Mouse (Mus musculus): ENCODE results near the gene Cracr2a.

Cracr2a gene

DNA sequence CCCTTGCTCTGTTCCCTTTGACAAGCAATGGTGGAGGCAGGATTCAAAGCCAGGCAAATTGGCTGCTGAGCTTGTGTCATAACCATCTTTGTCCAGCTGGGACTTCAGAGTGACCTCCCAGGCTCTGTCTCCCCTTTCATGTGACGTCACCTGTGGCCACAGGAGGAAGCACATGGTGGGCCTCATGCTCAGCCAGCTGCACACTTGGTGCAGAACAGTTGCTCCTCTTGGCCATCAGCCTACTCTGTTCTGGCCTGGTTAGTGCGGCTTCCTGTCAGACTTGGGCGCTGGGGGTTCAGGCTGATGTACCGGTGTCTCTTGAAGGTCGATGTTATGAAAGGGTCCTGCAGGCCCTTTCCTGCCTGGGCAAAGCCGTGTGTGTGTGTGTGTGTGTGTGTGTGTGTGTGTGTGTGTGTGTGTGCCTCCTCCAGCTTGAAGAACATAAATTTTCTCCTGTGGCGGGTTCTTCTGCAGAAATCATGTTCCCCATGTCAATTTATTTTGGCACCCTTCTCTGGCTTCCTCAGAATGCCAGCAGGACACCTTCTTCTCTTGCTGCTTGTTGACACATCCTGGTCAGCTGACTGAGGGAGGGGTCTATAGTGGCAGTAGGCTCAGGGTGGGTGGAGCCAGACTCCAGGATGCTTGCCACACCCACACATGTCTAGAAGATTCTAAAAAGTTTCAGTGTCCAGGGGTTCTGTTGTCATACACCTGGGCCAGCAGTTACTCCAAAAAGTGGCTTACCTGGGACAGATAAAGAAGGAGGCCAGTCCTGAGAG is 5.0 kb downstream of the Cracr2a start:
- DNase-seq (ENCODE audit: low spot score in 2 of 2) = no peak

DNA sequence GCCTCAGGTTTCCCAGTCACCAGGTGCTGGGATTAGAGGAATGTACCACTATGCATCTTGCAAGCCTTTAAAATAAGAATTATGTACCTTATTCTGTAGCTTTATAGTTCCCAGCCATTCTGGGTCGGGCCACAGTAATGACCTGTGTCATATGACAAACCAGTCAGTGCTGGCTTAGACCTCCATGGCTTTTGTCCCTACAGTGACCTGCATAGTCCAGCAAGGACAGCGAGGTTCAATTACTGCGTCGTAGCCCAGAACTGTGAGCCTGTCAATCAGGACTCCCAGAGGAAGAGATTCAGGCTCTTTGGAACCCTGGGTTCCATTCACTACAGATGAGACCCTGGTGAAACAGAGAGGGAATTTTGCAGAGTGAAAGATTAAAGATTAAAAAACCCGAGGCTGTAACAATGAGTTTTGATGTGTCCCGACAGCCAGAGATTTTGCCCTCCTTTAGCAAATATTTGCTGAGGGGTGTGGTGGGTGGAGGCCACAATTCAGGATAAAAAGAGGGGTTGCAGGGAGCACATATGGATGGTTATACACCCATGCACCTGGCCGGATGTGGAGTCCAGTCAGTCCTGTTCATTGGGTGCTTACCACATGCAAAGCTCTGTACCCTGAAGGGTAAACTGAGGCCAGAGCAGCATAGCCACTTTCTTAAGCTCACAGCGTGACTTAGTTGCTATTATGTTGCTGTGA is 10.9 kb downstream of the Cracr2a start:
- DNase-seq (ENCODE audit: low spot score in 2 of 2) = no peak

DNA sequence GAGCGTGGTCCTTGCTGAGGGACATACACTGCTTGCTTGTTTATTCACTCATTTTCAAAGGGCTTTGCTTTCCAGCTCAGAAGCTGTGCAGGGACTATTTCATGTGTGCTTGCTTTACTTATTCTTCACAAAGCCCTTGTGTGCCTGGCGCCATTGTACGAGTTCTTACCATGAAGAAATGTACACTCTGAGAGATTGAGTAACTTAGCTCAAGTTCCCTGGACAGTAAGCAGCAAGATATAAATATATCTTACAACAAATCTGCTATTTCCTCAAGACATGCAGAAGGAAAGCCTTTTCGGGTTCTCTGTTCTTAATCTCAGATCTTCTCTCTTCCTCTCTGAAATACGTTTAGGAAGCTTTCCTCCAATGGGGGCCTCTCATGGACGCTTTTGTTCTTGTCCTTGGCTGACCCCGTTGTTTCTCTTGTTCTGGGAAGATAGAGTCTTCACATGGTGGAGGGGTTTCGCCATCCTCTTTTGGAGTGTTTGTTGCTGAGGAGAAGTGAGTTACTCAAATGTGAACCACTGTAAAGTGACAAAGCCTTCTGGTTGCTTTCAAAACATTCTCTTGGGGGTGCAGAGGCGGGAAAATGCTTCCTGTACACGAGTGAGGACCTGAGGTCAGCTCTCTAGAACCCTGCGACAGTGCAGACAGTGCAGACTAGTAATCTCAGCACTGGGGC is 12.8 kb downstream of the Cracr2a start:
- DNase-seq (ENCODE audit: low spot score in 2 of 2) = no peak

- DNase-seq (ENCODE audit: low spot score in 2 of 2) = no peak
Observed at GRCm38 (mm10) chr6:127575194-127575593, 14.1 kb downstream of the Cracr2a start.

DNA sequence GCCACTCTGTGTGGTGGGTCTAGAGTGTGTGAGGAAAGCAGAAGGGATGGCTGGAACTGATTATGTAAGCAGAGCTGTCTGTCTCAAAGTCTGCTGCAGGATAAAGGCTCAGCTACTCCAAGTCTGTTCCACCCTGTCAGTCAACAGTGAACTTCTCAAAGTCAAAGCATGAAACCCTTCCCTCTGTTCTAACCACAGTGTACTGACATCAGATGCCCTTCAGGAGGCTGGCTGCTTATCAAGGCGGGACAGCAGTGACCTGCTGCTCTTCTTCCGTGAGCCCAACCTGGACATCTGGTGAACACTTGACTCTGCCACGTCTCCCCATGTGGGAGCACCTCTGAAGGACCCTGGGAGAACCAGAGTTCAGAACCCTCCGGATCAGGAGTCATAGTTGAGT is 16.6 kb downstream of the Cracr2a start:
- no peak for DNase-seq (ENCODE audit: low spot score in 2 of 2)

DNA sequence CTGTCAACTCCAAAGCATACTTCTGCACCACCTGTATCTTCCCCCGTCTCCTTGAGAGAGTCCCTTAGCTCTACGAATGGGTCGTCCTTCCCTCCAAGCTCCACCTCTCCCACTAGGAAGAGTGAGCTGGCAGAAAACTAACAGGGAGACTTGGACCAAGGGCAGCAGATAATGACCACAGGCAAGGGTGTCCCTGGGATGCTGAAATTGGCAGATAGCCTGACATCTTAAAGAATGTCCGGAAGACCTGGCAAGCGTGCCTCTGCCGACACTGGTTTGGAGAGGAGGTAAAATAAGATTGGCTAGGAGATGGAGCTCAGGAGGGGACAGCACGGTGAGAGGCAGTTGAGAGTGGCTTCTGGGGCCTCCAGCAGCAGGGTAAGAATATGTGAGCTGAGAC is 17.2 kb downstream of the Cracr2a start:
- DNase-seq (ENCODE audit: low spot score in 2 of 2) = no peak

- no peak for DNase-seq (ENCODE audit: low spot score in 2 of 2)
Observed at GRCm38 (mm10) chr6:127578810-127579209, 17.7 kb downstream of the Cracr2a start.

DNA sequence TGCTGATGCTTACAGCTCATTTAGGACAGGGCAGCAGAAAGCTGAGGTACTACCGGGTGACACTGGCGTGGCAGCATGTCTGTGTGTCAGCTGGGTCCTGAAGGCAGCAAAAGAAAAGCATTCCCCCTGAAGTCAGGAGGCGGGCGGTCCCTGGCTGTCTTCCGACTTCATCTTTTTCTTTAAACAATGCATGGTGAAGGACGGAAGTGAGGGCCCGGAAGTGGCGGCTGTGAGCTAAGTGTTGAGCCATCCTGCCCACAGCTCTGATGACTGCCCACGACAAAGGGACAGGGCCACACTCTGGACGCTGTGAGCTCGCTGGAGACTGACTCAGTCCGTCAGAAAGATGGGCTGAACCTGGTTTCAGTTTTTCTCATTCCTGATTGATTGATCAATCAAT is 20.8 kb downstream of the Cracr2a start:
- no peak for DNase-seq (ENCODE audit: low spot score in 2 of 2)

DNA sequence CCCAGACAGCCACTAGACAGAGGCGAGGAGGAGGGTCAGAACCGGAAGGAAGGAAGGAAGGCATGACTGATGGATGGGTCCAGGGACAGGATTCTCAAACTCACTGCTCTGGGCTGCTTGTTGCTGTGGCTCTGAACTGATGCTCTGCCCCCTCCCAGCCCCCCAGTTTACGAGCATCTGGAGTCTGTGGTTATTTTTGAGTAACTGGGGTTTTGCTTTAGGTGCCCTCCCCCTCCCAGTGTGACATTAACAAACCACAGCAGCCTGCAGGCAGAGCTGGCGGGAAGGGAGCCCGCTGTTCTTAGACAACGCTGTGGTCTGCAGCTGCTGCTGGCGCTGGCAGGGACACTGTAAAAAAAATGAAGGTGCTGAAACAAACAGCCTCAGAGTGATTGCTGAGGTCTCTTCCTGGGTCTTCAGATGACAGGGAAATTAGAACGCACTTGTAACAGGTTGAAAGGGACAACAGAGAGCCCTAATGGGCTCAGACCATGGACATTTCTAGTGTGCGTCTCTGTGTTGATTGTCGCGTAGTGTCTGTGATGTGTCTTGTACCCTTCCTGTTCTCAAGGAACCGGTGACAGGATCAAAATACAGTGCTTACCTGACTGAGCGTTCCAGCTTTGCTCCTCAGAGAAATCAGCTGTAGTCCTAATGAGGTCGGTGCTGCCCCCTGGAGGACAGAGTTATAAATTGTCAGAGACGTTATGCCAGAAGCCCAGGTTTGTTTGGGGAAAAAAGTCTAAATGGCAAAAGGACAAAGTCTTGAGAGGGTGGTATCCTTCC is 21.4 kb downstream of the Cracr2a start:
- DNase-seq (ENCODE audit: low spot score in 2 of 2) = peak; percentile 91 to 92

DNA sequence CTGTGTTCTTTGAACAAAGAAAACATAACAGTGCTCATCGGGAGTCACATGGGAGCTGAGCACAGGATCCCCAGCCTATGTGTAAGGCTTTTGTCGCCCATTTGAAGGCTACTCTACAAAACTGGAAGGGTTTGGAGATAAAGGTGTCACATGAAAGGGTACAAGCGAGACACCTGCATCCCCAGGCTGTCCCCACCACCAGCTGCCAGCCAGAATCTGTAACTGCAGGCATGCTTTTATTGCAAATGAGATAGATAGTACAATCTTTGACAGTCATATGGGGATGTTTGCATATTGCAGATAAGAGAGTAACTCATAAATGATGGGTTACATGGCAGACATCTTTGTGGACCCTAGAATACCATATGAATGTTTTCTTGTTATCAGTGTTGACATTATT is 30.3 kb downstream of the Cracr2a start:
- no peak for DNase-seq (ENCODE audit: low spot score in 2 of 2)

GRCm38 (mm10) chr6:127593487-127593886 is 32.3 kb downstream of the Cracr2a start:
- DNase-seq (ENCODE audit: low spot score in 2 of 2) = no peak

- no peak for DNase-seq (ENCODE audit: low spot score in 2 of 2)
Observed at GRCm38 (mm10) chr6:127599280-127599679, 38.1 kb downstream of the Cracr2a start.

DNA sequence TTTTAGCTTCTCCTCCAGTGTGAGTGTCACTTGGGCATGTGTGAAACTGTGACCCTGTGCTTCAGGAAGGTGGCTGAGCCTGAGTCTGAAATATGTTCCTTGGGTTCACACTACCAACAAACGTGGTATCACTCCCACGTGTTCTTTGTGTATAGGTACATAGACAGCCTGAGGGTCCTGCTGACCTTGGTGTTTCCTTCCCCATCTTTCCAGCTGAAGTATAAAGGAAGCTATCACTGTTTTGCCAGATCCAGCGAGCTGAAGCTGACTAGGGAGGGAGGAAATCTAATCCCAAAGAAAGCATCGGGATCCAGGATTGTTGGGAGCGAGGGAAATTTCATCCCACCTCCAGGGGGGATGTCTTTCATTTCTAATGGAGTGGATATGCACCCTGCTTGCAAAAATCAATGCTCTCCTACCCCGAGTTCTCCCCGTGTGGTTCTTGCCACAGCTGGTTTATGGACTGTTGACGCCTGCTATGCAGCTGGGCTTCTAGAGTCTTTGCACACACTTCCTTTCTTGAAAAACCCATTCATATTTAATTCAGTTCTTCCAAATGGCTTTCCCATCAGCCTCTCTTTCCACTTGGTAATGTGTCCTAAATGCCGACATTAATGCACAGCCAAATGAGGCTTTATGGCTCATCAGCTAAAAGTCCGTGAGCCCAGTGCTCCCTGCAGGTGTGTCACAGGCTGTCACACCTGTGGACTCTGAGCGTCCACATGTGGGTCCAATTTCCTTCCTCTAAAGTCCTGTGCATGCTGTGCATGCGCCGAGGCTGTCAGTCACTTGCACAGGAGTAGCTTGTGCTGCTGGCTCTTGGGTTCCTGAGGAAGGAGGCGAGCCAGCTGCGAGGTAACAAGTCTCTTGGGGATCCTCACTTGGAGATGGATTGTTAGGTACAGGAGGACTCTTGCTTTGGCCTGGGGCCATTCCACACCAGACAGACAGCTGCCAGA is 44.2 kb downstream of the Cracr2a start:
- no peak for DNase-seq (ENCODE audit: low spot score in 2 of 2)

GRCm38 (mm10) chr6:127609673-127610072 is 48.5 kb downstream of the Cracr2a start:
- no peak for DNase-seq (ENCODE audit: low spot score in 2 of 2)

- no peak for DNase-seq (ENCODE audit: low spot score in 2 of 2)
Observed at GRCm38 (mm10) chr6:127611216-127611615, 50.1 kb downstream of the Cracr2a start.

GRCm38 (mm10) chr6:127614083-127614984 is 53.2 kb downstream of the Cracr2a start:
- no peak for DNase-seq (ENCODE audit: low spot score in 2 of 2)

DNA sequence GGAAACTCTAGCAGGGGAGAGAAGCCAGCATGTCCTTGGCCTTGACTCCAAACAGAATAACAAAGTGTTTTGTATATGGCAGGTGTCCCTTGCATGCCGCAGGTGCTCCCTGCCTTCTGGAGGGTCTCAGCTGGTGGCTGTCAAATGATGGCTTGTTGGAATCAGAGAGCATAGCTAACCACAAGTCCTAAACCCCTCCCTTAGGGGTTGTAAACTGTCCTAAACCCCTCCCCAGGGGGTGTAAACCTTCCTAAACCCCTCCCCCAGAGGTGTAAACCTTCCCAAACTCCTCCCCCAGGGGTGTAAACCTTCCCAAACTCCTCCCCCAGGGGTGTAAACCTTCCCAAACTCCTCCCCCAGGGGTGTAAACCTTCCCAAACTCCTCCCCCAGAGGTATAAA is 55.5 kb downstream of the Cracr2a start:
- DNase-seq (ENCODE audit: low spot score in 2 of 2) = no peak

GRCm38 (mm10) chr6:127617258-127618025 is 56.3 kb downstream of the Cracr2a start:
- DNase-seq (ENCODE audit: low spot score in 2 of 2) = peak; percentile 42 to 50

DNA sequence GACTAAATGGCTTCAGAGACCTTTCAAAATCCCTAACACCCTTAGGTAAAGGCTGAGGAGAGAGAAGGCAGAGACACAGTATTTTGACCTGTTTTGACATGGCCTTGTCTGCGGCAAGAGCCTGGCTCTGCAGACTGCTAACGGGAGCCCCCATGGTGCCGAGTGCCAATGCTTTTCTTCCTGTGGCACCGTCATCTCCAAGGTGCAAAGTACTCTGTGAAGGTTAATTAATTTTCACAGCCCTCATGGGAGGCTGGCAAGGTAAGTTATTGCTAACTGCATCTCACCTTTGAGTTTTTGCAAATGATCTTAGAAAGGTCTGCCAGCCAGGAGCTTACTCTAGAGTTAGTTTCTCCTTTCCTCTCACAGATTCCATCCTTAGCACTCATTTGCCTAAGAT is 57.5 kb downstream of the Cracr2a start:
- no peak for DNase-seq (ENCODE audit: low spot score in 2 of 2)

Measured in right cerebral cortex, adult 2 months (tissue).